Mouse (Mus musculus): ENCODE results near the gene Psmc5.
"Not testable (repeated sequence)": the region's sequence is repeated elsewhere in the genome, so short reads cannot be mapped to it uniquely, and the experiment has no call there.

Gene Psmc5

DNA sequence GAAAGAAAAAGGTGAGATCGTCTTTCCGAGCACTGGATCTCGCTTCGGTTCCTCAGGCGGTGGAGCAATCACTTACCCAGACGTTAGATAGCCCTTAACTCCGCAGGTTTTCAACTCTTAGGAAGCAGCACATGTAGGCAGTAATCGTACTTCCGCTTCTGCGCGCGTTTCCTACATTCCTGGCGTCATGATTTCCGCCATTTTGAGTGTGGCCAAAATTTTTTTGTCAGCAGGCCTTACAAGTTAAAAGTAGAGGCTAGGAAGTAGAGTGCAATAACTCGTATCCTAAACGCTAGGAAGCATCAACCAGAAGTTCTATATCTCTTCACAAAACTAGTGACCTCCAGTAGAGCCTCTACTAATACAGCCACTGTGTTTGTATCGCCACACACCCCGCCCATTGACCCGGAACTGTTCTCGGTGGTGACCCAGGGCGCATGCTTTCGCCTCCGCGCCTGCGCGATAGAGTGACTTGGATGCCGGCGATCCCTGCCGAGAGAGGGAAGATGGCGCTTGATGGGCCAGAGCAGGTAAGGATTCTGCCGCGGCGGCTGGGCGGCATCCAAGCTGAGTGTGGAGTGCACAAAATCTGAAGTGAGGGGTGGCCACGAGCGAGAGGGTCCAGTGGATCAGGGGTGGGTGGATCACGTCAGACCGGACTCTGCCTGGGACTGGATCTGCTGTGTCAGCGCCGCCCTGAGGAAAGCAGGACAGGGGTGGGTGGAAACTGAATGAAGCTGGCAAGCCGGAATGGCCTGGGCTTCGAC lies at the start of gene Psmc5, which contains the start of gene Ftsj3:
TSS of gene Psmc5 (plus strand) at position 470 of the 767 bp plus-strand sequence.
TSS of gene Ftsj3 (minus strand) at position 395 of the 767 bp plus-strand sequence.
- ATAC-seq (ENCODE audit: insufficient number of reproducible peaks, low FRiP score, low TSS enrichment) = peak; percentile 89; the same call in 1 of the 2 replicates

GRCm38 (mm10) chr11:106212771-106213170 lies 43.2 kb upstream of the Psmc5 start:
- ATAC-seq (ENCODE audit: insufficient number of reproducible peaks, low FRiP score, low TSS enrichment) = no peak

- no peak for ATAC-seq (ENCODE audit: insufficient number of reproducible peaks, low FRiP score, low TSS enrichment)
Measured at GRCm38 (mm10) chr11:106214856-106215255, 41.1 kb upstream of the Psmc5 start.

GRCm38 (mm10) chr11:106215450-106215859 lies 40.5 kb upstream of the Psmc5 start:
- no peak for ATAC-seq (ENCODE audit: insufficient number of reproducible peaks, low FRiP score, low TSS enrichment)

DNA sequence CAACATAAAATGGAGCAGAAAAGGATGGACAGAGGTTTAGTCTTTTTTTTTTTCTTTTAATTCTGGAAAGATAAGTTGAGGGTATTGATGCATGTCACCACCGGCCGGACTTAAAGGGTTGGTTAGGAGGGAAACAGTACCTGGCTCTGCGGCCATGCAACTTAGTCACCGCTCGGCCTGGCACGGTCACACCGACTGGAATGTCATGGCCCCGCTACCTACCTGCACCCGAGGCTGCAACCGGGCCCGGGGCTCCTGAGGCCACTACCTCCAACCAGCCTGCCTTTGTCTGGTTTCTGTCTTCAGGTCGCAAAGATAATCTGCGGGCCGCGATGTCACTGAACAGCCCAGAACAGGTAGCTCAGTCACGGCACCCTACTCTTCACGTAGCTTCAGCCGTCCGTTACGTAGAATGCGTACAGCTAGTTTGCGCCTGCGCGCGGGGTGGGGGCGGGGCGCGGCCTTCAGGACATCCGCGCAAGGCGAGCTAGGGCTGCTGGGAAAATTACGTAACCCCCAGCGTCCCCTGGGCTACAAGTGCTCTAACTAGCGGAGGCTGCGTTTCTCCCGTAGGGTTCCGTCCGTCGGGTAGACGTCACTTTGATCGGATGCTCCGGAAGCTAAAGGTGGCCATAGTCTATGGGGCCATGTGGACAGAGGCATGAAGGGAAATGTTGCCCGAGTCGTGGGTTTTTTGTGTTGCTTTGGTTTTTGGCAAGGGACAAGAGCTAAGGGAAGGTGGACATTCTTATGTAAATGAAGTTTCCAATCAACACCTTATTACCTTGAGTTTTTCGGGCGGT lies 39.8 kb upstream of the Psmc5 start, which contains the start of gene Ccdc47:
TSS of gene Ccdc47 (minus strand) at position 418 of the 803 bp plus-strand sequence.
- peak; percentile 96 for ATAC-seq (ENCODE audit: insufficient number of reproducible peaks, low FRiP score, low TSS enrichment)

DNA sequence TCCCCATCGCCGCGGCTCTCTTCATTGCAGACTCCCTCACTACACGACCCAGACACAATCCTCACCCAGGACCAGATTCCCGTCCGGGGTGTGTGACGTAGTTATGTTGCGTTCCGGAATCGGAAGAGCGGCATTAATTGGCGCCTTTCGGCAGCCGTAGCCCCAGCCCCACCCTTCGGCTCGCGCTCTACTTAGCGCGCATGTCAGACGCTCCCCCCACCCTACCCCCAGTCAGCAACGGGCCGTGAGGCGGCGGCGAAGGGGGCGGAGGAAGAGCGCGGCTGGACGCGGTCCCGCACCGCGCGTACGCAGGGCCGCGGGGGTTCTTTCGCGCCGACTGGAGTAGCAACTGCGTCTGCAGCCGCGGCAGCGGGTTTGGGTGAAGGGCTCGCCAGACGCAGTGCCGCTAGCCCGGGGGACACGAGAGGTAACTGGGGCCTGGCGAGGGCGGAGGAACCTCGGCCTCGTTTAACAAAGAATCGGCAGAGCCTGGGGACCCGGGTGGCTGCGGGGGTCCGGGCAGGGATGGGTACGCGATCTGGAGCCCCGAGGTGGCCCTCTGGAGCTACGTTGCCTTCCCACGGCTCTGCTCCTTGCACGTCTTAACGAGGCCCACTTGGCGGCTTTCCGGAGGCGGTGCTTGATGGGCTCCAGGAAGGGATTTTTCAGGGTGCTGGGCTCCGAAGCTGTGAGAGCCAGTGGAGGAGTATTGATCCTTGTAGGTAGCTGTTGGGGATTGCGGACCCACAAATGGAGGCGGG lies 39.0 kb upstream of the Psmc5 start, which contains the start of gene Ddx42:
TSS of gene Ddx42 (plus strand) at position 197 of the 761 bp plus-strand sequence.
- ATAC-seq (ENCODE audit: insufficient number of reproducible peaks, low FRiP score, low TSS enrichment) = peak; percentile 85

- ATAC-seq (ENCODE audit: insufficient number of reproducible peaks, low FRiP score, low TSS enrichment) = no peak
Measured at GRCm38 (mm10) chr11:106220603-106221002, 35.4 kb upstream of the Psmc5 start.

DNA sequence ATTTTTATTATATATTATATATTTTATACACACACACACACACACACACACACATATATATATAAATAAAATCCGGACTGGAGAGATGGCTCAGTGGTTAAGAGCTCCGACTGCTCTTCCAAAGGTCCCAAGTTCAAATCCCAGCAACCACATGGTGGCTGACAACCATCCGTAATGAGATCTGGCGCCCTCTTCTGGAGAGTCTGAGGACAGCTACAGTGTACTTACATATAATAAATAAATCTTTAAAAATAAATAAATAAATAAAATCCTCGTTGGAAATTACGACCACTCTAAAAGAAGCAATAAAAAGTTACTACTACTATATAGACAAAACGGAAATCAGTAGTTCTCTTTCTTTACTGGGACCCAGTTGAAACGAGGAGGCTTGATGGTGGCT lies 22.0 kb upstream of the Psmc5 start:
- not testable (repeated sequence) for ATAC-seq (ENCODE audit: insufficient number of reproducible peaks, low FRiP score, low TSS enrichment)

GRCm38 (mm10) chr11:106246834-106247233 lies 9.1 kb upstream of the Psmc5 start:
- no peak for ATAC-seq (ENCODE audit: insufficient number of reproducible peaks, low FRiP score, low TSS enrichment)

DNA sequence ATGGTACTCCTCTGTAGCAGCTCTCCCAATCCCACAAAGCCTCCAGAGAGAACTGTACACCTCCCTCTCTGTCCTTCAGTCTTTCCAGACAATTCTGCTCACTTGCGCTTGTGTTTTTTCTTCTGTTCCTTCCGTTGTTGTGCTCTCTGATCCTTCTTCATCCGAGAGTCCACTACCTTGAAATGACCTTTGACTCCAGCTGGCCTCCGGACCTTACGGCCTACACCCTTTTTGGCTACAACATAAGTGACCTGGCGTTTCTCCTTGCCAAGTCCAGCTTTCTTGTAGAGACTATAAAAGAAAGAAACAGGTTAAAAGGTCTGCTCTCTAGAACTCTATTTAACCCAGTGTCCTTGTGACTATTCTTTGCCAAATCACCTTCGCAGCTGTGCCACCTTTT lies 6.6 kb upstream of the Psmc5 start:
- ATAC-seq (ENCODE audit: insufficient number of reproducible peaks, low FRiP score, low TSS enrichment) = no peak

GRCm38 (mm10) chr11:106254767-106255166 lies 1.2 kb upstream of the Psmc5 start:
- no peak for ATAC-seq (ENCODE audit: insufficient number of reproducible peaks, low FRiP score, low TSS enrichment)

GRCm38 (mm10) chr11:106255174-106255573 lies 780 bp upstream of the Psmc5 start:
- no peak for ATAC-seq (ENCODE audit: insufficient number of reproducible peaks, low FRiP score, low TSS enrichment)

DNA sequence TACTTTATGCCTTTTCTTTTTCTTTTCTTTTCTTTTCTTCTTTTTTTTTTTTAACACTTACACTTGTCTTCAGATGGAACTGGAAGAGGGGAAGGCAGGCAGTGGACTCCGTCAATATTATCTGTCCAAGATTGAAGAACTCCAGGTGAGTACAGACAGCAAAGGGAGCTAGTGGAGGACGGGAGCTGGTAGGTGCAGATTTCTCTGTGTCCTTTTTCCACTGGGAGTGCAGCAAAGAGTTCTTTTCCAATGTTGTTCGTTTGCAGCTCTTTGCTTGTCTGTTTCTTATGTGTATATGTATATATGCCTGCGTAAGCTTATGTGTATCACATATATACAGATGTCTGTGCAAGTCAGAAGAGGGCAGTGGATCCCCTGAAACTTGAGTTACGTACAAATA lies 821 bp downstream of the Psmc5 start:
- ATAC-seq (ENCODE audit: insufficient number of reproducible peaks, low FRiP score, low TSS enrichment) = no peak

GRCm38 (mm10) chr11:106260826-106261450 lies 5.0 kb downstream of the Psmc5 start:
- ATAC-seq (ENCODE audit: insufficient number of reproducible peaks, low FRiP score, low TSS enrichment) = no peak

- no peak for ATAC-seq (ENCODE audit: insufficient number of reproducible peaks, low FRiP score, low TSS enrichment)
Measured at GRCm38 (mm10) chr11:106263963-106264362, 8.0 kb downstream of the Psmc5 start.

GRCm38 (mm10) chr11:106264988-106265387 lies 9.0 kb downstream of the Psmc5 start:
- no peak for ATAC-seq (ENCODE audit: insufficient number of reproducible peaks, low FRiP score, low TSS enrichment)

- ATAC-seq (ENCODE audit: insufficient number of reproducible peaks, low FRiP score, low TSS enrichment) = no peak
Measured at GRCm38 (mm10) chr11:106265570-106265969, 9.6 kb downstream of the Psmc5 start.

GRCm38 (mm10) chr11:106266431-106266830 lies 10.5 kb downstream of the Psmc5 start:
- ATAC-seq (ENCODE audit: insufficient number of reproducible peaks, low FRiP score, low TSS enrichment) = no peak

DNA sequence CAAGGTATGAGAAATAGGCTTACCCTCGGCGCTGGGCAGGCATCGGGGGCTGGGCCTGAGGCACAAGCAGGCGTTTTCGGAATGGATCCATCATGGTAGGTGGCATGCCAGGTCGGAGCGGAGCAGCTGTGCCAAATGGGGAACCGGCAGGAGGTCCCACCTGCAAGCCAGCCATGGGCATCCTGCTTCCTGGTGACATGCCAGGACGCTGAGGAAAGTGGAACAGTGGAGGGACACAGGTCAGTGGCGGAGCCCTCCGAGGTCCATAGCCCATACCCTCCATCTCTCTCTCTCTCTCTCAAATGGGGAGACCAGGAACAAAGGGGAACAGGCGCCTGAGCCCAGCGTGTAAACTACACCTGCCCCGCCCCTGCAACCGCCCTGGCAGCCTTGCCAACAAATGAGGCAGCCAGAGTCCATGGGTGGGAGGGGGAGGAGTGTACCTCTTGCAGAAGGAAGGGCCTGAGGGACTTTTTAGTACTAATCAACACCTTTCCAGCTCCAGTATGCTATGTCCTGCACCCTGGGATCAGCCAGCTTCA lies 11.4 kb downstream of the Psmc5 start:
- ATAC-seq (ENCODE audit: insufficient number of reproducible peaks, low FRiP score, low TSS enrichment) = peak; percentile 50; the same call in 1 of the 2 replicates

DNA sequence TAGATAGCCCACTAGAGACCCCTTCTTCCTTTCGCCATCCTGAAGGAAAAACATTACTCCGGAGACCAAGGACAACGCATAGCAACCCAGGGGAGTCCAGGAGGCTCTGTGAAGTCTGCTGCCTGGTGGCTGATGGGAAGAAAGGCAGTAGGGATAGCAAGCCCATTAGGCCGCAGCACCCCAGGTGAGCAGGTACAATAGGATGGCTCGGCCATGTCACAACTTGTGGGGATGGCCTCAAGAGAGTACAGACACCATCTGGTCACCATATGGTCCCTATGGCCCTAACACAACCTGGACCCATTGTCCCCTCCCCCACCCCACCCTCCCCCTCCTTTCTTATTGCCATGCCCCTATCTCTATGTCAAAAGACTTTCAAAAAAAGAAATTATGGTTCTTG lies 11.9 kb downstream of the Psmc5 start:
- ATAC-seq (ENCODE audit: insufficient number of reproducible peaks, low FRiP score, low TSS enrichment) = peak; percentile 23; the same call in 1 of the 2 replicates
